In genomic region chr8:72752289-72752688, GRCm38 (mm10) we compare ENCODE assay signal across 11 mouse cellular contexts. TPM values are rescaled to one million over a fixed set of nuclear protein-coding genes. Genes with fewer than 3 reads are reported as not detected.
A peak's percentile ranks its signal among the peaks of the same experiment; 100 is the strongest.
DNase-seq lines count a peak whose midpoint lies in the region.
"Had no signal": no experiment of that assay in that cellular context is flagged by ENCODE, and none has a peak within 500 bp of the region (broad histone marks: within the 10 kb centered on the region; RNA-seq: fewer than 3 reads in every experiment).

No protein-coding gene starts in this region.

- intact Hi-C loops in heart, postnatal 10 days (cut with DNase I) = no loop called here

- peak; percentile 3 for DNase-seq in heart, postnatal 4 days
- no peak for DNase-seq in heart, postnatal 10 days
- DNase-seq in layer of hippocampus, adult 9-11 months = peak; percentile 0
- DNase-seq in layer of hippocampus, adult 18-20 months (ENCODE audit: low spot score in 2 of 2) = no peak
- DNase-seq in right cerebral cortex, postnatal 10 days (ENCODE audit: low spot score in 2 of 2) = peak; percentile 9 to 13
- DNase-seq in right cerebral cortex, adult 2 months (ENCODE audit: low spot score in 2 of 2) = no peak
- no peak for DNase-seq in frontal cortex, postnatal 14 days (ENCODE audit: low spot score in 2 of 2)
- DNase-seq: adrenal gland, postnatal 36 days; cerebellum, postnatal 36 days; lung, postnatal 10 days; midbrain, embryonic 14.5 days had no signal

RNA-seq across cellular contexts. Expression of gene F2rl3, which starts 9.4 kb away (rescaled TPM):
- 1 to 10 TPM; 3.5 TPM for total RNA-seq in heart, postnatal 4 days (2021)
- total RNA-seq in heart, postnatal 10 days (2021) = 1 to 10 TPM; 3.1 to 4.3 TPM
- total RNA-seq in layer of hippocampus, adult 18-20 months (2021) = under 1 TPM in 1 of 2 experiments, not detected in 1; 0.28 TPM

RNA-seq across cellular contexts. Expression of gene Sin3b, which starts 29.2 kb away (rescaled TPM):
- 100 to 1,000 TPM; 133 to 135 TPM for total RNA-seq in heart, postnatal 4 days (2021)
- 100 to 1,000 TPM; 117 to 120 TPM for total RNA-seq in heart, postnatal 10 days (2021)
- 100 to 1,000 TPM; 154 to 174 TPM for total RNA-seq in layer of hippocampus, adult 18-20 months (2021)

Comparison
In these comparisons a context has a peak if more than half of its experiments do, and no peak if none do; other contexts are left out.
1. DNase-seq: peak in heart, postnatal 4 days (single experiment), layer of hippocampus, adult 9-11 months (single experiment) and right cerebral cortex, postnatal 10 days (2 of 2); none in heart, postnatal 10 days (0 of 2), layer of hippocampus, adult 18-20 months (0 of 2), right cerebral cortex, adult 2 months (0 of 2) and frontal cortex, postnatal 14 days (0 of 2).